Mouse (Mus musculus): Measurements from ENCODE around the gene Actr5. TPM values are rescaled to one million over a fixed set of nuclear protein-coding genes. Genes with fewer than 3 reads are reported as not detected.
A peak's percentile ranks its signal among the peaks of the same experiment; 100 is the strongest.

Gene Actr5
- polyA plus RNA-seq, 1 experiment, result 9.2 TPM

GRCm38 (mm10) chr2:158654717-158655116, 30.0 kb downstream of the Actr5 start:
- Histone ChIP-seq H3K4me3 (ENCODE audit: control insufficient read depth, low read depth, low read length) (no peak overlapping the region), H3K27me3 (ENCODE audit: control insufficient read depth, insufficient read depth, low read length) (no peaks in the 10 kb centered on the region), H3K4me1 (ENCODE audit: control insufficient read depth, insufficient read depth, low read length) (no peaks in the 10 kb centered on the region), H3K27ac (ENCODE audit: control insufficient read depth, insufficient read depth, low read depth, low read length) (no peak overlapping the region), H3K36me3 (ENCODE audit: control insufficient read depth, insufficient read depth, low read length) (no peaks in the 10 kb centered on the region)
- TF ChIP-seq POLR2A (IDR thresholded peaks at IDR 0.05; ENCODE audit: control insufficient read depth, low read depth, low read length) (no peak), CTCF (IDR thresholded peaks at IDR 0.05; ENCODE audit: control insufficient read depth, insufficient read depth, insufficient replicate concordance, low read depth, low read length) (no peak)

- H3K36me3 ChIP-seq (ENCODE audit: control insufficient read depth, insufficient read depth, low read length), result no peaks in the 10 kb centered on the region
- no peak overlapping the region for H3K4me3 ChIP-seq (ENCODE audit: control insufficient read depth, low read depth, low read length)
- no peak overlapping the region for H3K27ac ChIP-seq (ENCODE audit: control insufficient read depth, insufficient read depth, low read depth, low read length)
- H3K27me3 ChIP-seq (ENCODE audit: control insufficient read depth, insufficient read depth, low read length), result no peaks in the 10 kb centered on the region
- no peaks in the 10 kb centered on the region for H3K4me1 ChIP-seq (ENCODE audit: control insufficient read depth, insufficient read depth, low read length)
- no peak for TF ChIP-seq POLR2A (IDR thresholded peaks at IDR 0.05; ENCODE audit: control insufficient read depth, low read depth, low read length)
- TF ChIP-seq CTCF (IDR thresholded peaks at IDR 0.05; ENCODE audit: control insufficient read depth, insufficient read depth, insufficient replicate concordance, low read depth, low read length), result no peak
These were observed 31.1 kb downstream of the Actr5 start for GRCm38 (mm10) chr2:158655806-158656205.

DNA sequence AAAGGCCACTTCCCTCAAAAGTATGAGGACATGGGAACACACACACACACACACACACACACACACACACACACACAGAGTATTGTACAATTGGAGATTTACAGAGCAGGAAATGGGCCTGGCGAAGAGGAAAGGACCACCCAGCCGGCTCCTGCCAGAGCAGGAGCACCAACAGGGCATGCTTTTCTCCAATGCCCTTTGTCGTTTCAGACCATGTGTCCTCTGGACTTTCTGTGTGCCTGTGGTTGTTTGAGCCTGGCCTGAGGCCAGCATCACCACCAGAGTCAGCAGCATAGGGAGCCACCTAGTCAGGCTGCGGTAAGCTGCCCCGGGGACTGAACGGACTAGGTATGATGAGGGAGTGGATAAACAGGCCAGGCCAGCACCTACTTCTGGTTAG, 34.1 kb downstream of the Actr5 start:
- H3K27me3 ChIP-seq (ENCODE audit: control insufficient read depth, insufficient read depth, low read length), result no peaks in the 10 kb centered on the region
- H3K27ac ChIP-seq (ENCODE audit: control insufficient read depth, insufficient read depth, low read depth, low read length), result no peak overlapping the region
- TF ChIP-seq POLR2A (IDR thresholded peaks at IDR 0.05; ENCODE audit: control insufficient read depth, low read depth, low read length) (no peak), CTCF (IDR thresholded peaks at IDR 0.05; ENCODE audit: control insufficient read depth, insufficient read depth, insufficient replicate concordance, low read depth, low read length) (no peak)
- H3K4me3 ChIP-seq (ENCODE audit: control insufficient read depth, low read depth, low read length), result no peak overlapping the region
- no peaks in the 10 kb centered on the region for H3K36me3 ChIP-seq (ENCODE audit: control insufficient read depth, insufficient read depth, low read length)
- H3K4me1 ChIP-seq (ENCODE audit: control insufficient read depth, insufficient read depth, low read length), result no peaks in the 10 kb centered on the region

GRCm38 (mm10) chr2:158659346-158659745, 34.7 kb downstream of the Actr5 start:
- no peak overlapping the region for H3K4me3 ChIP-seq (ENCODE audit: control insufficient read depth, low read depth, low read length)
- H3K4me1 ChIP-seq (ENCODE audit: control insufficient read depth, insufficient read depth, low read length), result no peaks in the 10 kb centered on the region
- no peak overlapping the region for H3K27ac ChIP-seq (ENCODE audit: control insufficient read depth, insufficient read depth, low read depth, low read length)
- TF ChIP-seq POLR2A (IDR thresholded peaks at IDR 0.05; ENCODE audit: control insufficient read depth, low read depth, low read length) (no peak), CTCF (IDR thresholded peaks at IDR 0.05; ENCODE audit: control insufficient read depth, insufficient read depth, insufficient replicate concordance, low read depth, low read length) (no peak)
- no peaks in the 10 kb centered on the region for H3K27me3 ChIP-seq (ENCODE audit: control insufficient read depth, insufficient read depth, low read length)
- H3K36me3 ChIP-seq (ENCODE audit: control insufficient read depth, insufficient read depth, low read length), result no peaks in the 10 kb centered on the region

- H3K27ac ChIP-seq (ENCODE audit: control insufficient read depth, insufficient read depth, low read depth, low read length), result no peak within 1 kb of the TSS
- peak within 1 kb of the TSS; percentile 37 for H3K4me3 ChIP-seq (ENCODE audit: control insufficient read depth, low read depth, low read length)
- no peaks in the 10 kb centered on the region for H3K36me3 ChIP-seq (ENCODE audit: control insufficient read depth, insufficient read depth, low read length)
- TF ChIP-seq POLR2A (IDR thresholded peaks at IDR 0.05; ENCODE audit: control insufficient read depth, low read depth, low read length) (no peak), CTCF (IDR thresholded peaks at IDR 0.05; ENCODE audit: control insufficient read depth, insufficient read depth, insufficient replicate concordance, low read depth, low read length) (no peak)
- H3K4me1 ChIP-seq (ENCODE audit: control insufficient read depth, insufficient read depth, low read length), result peaks cover 26% of the 10 kb centered on the region
- H3K27me3 ChIP-seq (ENCODE audit: control insufficient read depth, insufficient read depth, low read length), result no peaks in the 10 kb centered on the region
These were observed 40.4 kb downstream of the Actr5 start, which contains the start of gene Ppp1r16b for GRCm38 (mm10) chr2:158665098-158665497. Ppp1r16b (plus strand) TSS chr2:158665398.

DNA sequence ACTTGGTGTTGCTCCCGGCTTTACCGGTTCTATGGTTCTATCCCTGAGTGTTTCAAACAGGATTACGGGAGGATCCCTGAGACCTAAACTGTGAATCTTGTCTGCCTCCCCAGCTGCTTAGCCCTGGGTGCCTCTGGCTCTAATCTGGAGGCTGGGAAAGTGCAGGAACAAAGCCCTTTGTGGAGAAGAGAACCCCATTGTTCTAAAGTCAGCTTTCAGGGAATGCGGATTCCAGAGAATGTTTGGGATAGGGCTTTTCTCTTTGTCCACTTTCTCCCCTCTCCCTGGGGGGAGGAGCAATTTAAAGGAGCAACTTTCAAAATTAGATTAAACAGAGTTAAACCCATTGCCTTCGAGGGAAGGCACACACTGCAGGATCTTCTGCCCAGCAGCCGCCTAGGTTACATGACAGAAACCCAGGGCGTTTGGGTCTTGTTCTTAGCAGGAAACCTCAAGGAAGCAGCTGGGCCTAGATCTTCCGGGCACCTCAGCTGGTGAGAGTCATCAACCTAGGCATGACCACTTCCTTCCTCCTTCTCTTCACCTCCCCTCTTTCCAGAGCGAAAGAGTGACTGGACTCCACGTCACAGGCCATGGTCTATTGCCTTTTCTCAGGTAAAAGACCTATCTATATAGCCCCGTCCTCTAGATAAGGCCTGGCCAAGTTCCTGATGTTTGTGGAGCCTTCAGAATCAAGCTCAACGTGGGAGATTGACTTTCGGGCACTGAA, 41.5 kb downstream of the Actr5 start:
- TF ChIP-seq POLR2A (IDR thresholded peaks at IDR 0.05; ENCODE audit: control insufficient read depth, low read depth, low read length), result no peak
- no peak for TF ChIP-seq CTCF (IDR thresholded peaks at IDR 0.05; ENCODE audit: control insufficient read depth, insufficient read depth, insufficient replicate concordance, low read depth, low read length)
- Histone ChIP-seq H3K27me3 (ENCODE audit: control insufficient read depth, insufficient read depth, low read length) (no peaks in the 10 kb centered on the region), H3K4me3 (ENCODE audit: control insufficient read depth, low read depth, low read length) (peak overlapping the region; percentile 26; the same call in 1 of the 2 replicates), H3K36me3 (ENCODE audit: control insufficient read depth, insufficient read depth, low read length) (no peaks in the 10 kb centered on the region), H3K27ac (ENCODE audit: control insufficient read depth, insufficient read depth, low read depth, low read length) (0 out of 2 replicates have a peak overlapping the region, but pooled peaks have one; percentile 16), H3K4me1 (ENCODE audit: control insufficient read depth, insufficient read depth, low read length) (peaks cover 27% of the 10 kb centered on the region)

GRCm38 (mm10) chr2:158667022-158667670, 42.5 kb downstream of the Actr5 start:
- no peaks in the 10 kb centered on the region for H3K36me3 ChIP-seq (ENCODE audit: control insufficient read depth, insufficient read depth, low read length)
- no peaks in the 10 kb centered on the region for H3K27me3 ChIP-seq (ENCODE audit: control insufficient read depth, insufficient read depth, low read length)
- no peak overlapping the region for H3K27ac ChIP-seq (ENCODE audit: control insufficient read depth, insufficient read depth, low read depth, low read length)
- TF ChIP-seq CTCF (IDR thresholded peaks at IDR 0.05; ENCODE audit: control insufficient read depth, insufficient read depth, insufficient replicate concordance, low read depth, low read length) (no peak), POLR2A (IDR thresholded peaks at IDR 0.05; ENCODE audit: control insufficient read depth, low read depth, low read length) (peak; percentile 29; the same call in 1 of the 2 replicates)
- peaks cover 27% of the 10 kb centered on the region for H3K4me1 ChIP-seq (ENCODE audit: control insufficient read depth, insufficient read depth, low read length)
- H3K4me3 ChIP-seq (ENCODE audit: control insufficient read depth, low read depth, low read length), result peak overlapping the region; percentile 81
